Mouse (Mus musculus) lung, postnatal 10 days (tissue): ENCODE data around the gene Mettl22.
A peak's percentile ranks its signal among the peaks of the same experiment; 100 is the strongest.

Experiments used
- DNase-seq: peaks from one replicate; pipeline ENCODE4 v3.0.0; 2021

Gene Mettl22

GRCm38 (mm10) chr16:8470603-8471481 lies at the start of gene Mettl22:
Mettl22 (plus strand) TSS chr16:8470788.
- DNase-seq = peak; percentile 91

DNA sequence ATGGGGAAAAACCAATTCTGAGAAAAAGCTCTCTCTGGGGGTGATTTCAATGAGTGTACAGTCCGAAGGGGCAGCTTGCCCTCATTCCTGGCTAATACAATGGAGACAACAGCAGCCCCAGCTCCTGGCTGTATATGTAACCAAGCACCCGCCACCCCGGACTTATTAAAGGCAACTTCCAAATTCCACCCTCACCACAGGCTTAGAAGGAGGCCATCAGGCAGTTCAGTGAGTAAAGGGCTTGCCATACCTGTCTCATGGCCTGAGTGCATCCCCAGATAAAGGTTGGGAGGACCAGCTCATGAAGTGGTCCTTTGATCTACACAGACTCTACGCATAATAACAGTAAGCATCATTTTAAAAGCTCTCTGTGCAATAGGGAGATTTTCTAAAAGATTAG lies 49.7 kb upstream of the Mettl22 start:
- no peak for DNase-seq

DNA sequence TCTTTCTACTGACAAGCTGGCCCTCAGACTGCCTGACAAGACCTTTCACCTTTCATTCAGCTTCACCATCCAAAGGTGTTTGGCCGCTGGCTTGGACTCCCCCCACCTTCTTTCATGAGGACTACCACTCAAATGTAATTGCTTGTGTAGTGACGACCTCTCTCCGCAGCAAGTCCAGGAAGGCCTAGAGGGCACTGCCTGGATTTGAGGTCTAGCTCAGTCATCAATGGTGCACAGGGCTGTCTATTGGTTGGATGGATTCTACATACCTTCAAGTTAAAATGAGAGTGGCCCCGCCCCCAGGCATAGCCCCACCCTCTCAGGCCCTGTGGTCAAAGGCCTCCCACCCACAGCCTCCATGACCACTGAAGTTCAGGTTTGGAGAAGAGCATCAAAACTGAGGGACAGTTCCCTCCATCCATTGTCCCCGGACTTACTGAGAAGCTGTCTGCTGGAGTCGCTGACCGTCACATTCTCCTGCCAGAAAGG lies 46.9 kb upstream of the Mettl22 start:
- no peak for DNase-seq

DNA sequence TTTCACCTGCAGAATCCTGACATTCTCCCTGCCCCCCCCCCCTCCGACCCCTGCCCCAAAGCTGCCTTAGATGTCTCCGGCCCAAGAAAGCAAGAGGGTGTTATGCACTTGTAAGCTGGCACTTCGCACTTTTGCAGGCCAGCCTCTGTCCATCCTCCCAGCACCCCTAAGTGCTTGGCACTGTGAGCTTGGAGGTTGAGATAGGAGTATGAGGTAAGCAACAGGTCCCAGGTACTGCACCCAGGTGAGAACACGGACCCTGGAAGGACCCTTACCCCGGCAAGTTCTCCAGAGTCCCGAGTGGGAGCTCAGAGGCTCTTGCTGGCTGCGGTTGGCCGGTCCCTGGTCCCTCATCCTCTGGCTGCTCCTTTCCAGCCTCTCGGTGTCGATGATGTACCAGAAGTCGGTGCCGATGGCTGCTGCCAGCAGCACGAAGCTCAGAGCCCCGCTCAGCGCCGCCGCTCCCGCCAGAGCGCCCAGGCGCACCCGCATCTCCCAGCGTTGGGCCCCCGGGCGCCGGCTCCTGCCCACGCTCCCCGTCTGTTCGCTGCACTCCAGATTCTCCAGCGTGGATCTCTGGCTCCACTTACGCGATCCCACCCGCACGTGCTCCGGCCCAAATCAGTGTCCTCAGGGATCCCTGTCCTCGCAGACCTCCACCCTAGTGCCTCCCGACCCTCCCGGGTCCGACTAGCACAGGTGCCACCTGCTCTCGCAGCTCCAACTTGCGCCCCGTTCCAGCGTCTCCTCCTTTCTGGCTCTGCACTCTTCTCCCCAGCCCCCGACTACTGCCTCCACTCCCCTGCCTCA lies 46.2 kb upstream of the Mettl22 start:
- no peak for DNase-seq

DNA sequence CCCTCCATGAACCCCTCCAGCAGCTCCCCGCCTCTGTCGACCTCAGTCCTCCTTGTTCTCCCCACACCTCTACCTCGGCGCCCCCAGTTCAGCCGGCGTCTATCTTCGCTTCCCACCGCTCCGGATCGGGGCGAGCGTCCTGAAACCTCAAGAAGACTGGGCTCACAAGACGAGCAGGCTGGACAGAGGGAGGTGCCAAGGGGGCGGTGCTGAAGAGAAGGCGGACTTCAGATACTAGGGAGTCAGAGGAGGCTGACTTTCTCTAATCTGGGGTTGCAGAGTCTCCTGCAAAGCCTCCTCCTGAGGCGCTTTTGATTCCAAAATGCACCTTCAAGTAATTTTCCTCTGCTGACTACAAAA lies 45.6 kb upstream of the Mettl22 start, which contains the start of gene Tmem114:
TSS of gene Tmem114 (minus strand) at position 166 of the 360 bp plus-strand sequence.
- DNase-seq = peak; percentile 53

- no peak for DNase-seq
Observed at GRCm38 (mm10) chr16:8425736-8426135, 44.9 kb upstream of the Mettl22 start.

GRCm38 (mm10) chr16:8429531-8429930 lies 41.1 kb upstream of the Mettl22 start:
- DNase-seq = no peak

- no peak for DNase-seq
Observed at GRCm38 (mm10) chr16:8432616-8433015, 38.0 kb upstream of the Mettl22 start.

GRCm38 (mm10) chr16:8444911-8445310 lies 25.7 kb upstream of the Mettl22 start:
- no peak for DNase-seq

GRCm38 (mm10) chr16:8446256-8446655 lies 24.3 kb upstream of the Mettl22 start:
- DNase-seq = no peak

- no peak for DNase-seq
Observed at GRCm38 (mm10) chr16:8453301-8453700, 17.3 kb upstream of the Mettl22 start.

DNA sequence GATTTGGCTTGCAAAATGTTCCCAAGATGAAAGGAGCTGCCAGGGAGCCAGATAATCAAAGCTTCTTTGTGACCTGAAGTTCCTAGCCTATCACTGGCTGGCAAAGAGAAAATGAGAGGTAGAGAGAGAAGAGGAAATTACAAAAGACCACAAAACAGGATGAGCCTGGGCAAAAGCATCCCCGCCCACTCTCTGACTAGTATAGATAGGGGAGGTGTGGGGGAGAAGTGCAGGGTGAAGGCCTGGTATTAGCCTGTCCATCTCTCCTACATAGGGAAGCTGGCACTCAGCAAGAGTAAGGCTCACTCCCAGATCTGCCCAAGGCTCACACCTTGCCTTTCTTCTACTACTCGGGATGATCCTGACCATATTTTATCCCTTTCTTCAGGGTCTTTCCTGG lies 15.4 kb upstream of the Mettl22 start:
- DNase-seq = no peak

- no peak for DNase-seq
Observed at GRCm38 (mm10) chr16:8458391-8458790, 12.2 kb upstream of the Mettl22 start.

DNA sequence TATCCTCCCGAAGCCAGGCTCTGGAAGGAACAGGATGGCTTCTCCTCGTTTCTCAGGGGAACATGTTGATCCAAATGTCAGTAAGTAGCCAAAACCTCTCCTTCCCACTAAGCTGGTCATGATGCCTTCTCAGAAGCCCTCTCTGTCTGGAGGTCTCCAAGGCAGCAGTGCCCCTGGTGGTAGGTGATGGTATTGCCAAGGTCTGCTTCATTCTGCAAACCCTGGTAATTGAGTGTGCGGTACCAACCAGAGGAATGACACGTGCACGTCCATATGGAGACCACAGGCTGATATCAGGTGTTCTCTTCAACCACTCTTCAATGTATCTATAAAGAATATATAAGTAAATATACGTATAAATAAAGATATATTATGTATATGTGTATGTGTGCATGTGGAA lies 11.5 kb upstream of the Mettl22 start:
- peak; percentile 69 for DNase-seq

GRCm38 (mm10) chr16:8470132-8470531 lies 456 bp upstream of the Mettl22 start:
- DNase-seq = no peak

- DNase-seq = no peak
Observed at GRCm38 (mm10) chr16:8487396-8488005, 16.9 kb downstream of the Mettl22 start.

- DNase-seq = no peak
Observed at GRCm38 (mm10) chr16:8489340-8489739, 18.8 kb downstream of the Mettl22 start.

GRCm38 (mm10) chr16:8491743-8492490 lies 21.3 kb downstream of the Mettl22 start:
- no peak for DNase-seq

GRCm38 (mm10) chr16:8494268-8494667 lies 23.7 kb downstream of the Mettl22 start:
- peak; percentile 77 for DNase-seq

DNA sequence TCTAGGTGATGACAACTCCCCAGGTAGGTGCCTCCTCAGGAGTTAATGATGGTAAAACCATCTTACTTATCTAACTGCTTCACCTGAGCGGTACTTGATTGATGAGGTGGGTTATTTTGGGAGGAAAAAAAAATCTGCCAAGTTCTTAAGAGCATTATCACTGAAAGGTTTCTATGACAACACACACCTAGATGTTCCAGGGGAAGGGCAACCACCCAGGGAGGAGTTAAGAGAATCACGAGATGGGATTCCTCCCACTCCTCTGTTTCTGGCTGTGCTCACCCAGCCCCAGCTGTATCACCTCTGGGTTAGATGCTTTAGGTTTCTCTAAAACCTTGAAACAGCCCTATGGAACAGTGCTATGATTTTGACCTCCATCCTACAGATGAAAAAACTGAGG lies 26.4 kb downstream of the Mettl22 start:
- DNase-seq = no peak

GRCm38 (mm10) chr16:8504271-8504670 lies 33.7 kb downstream of the Mettl22 start:
- peak; percentile 10 for DNase-seq

- DNase-seq = no peak
Observed at GRCm38 (mm10) chr16:8509894-8510293, 39.3 kb downstream of the Mettl22 start.

GRCm38 (mm10) chr16:8512830-8513229 lies 42.2 kb downstream of the Mettl22 start:
- no peak for DNase-seq
